In genomic region chr3:123515600-123516359, GRCm38 (mm10) we compare ENCODE assay signal across 10 mouse cellular contexts.
DNase-seq lines count a peak whose midpoint lies in the region; ATAC-seq and TF ChIP-seq lines count a peak whose summit lies in the region.
"Had no signal": no experiment of that assay in that cellular context is flagged by ENCODE, and none has a peak within 500 bp of the region (broad histone marks: within the 10 kb centered on the region; RNA-seq: fewer than 3 reads in every experiment).

No protein-coding gene starts in this region.

- H3K4me1 ChIP-seq in kidney, adult 2 months (ENCODE audit: control insufficient read depth, insufficient read depth, low read length) = no peaks in the 10 kb centered on the region
- no peaks in the 10 kb centered on the region for H3K4me1 ChIP-seq in kidney, embryonic 14.5 days (ENCODE audit: control insufficient read depth, insufficient read depth, low read length)
- peaks cover 3% of the 10 kb centered on the region; the same call in 1 of the 2 replicates for H3K4me1 ChIP-seq in forebrain, embryonic 12.5 days
- H3K4me1 ChIP-seq: embryonic facial prominence, embryonic 13.5 days; limb, embryonic 15.5 days had no signal

- H3K36me3 ChIP-seq in kidney, adult 2 months (ENCODE audit: control insufficient read depth, insufficient read depth, low read length) = no peaks in the 10 kb centered on the region
- H3K36me3 ChIP-seq in kidney, embryonic 14.5 days (ENCODE audit: control insufficient read depth, insufficient read depth, low read length) = no peaks in the 10 kb centered on the region
- no peaks in the 10 kb centered on the region for H3K36me3 ChIP-seq in forebrain, embryonic 12.5 days (replicated peaks)
- H3K36me3 ChIP-seq: embryonic facial prominence, embryonic 13.5 days; limb, embryonic 15.5 days had no signal

- H3K27ac ChIP-seq in kidney, adult 2 months (ENCODE audit: insufficient read depth, low read depth, low read length) = no peak overlapping the region
- no peak overlapping the region for H3K27ac ChIP-seq in kidney, embryonic 14.5 days (ENCODE audit: low read depth, low read length)
- H3K27ac ChIP-seq in forebrain, embryonic 12.5 days = no peak overlapping the region
- H3K27ac ChIP-seq: embryonic facial prominence, embryonic 13.5 days; limb, embryonic 15.5 days had no signal

- H3K9me3 ChIP-seq in kidney, embryonic 14.5 days (ENCODE audit: control insufficient read depth, low read length) = no peaks in the 10 kb centered on the region
- H3K9me3 ChIP-seq in forebrain, embryonic 12.5 days = no peaks in the 10 kb centered on the region
- H3K9me3 ChIP-seq: embryonic facial prominence, embryonic 13.5 days; limb, embryonic 15.5 days had no signal

- H3K4me2 ChIP-seq in kidney, embryonic 14.5 days (replicated peaks; ENCODE audit: low read depth, low read length) = no peak overlapping the region
- no peak overlapping the region for H3K4me2 ChIP-seq in forebrain, embryonic 12.5 days
- H3K4me2 ChIP-seq: embryonic facial prominence, embryonic 13.5 days; limb, embryonic 15.5 days had no signal

- H3K9ac ChIP-seq in kidney, embryonic 14.5 days (ENCODE audit: low read depth, low read length) = no peak overlapping the region
- H3K9ac ChIP-seq in forebrain, embryonic 12.5 days = no peak overlapping the region
- H3K9ac ChIP-seq: embryonic facial prominence, embryonic 13.5 days; limb, embryonic 15.5 days had no signal

- 10% methylated on average over 5 of the region's 5 CpGs for WGBS in kidney, adult 2 months
- 20% methylated on average over 5 of the region's 5 CpGs for WGBS in kidney, embryonic 14.5 days
- WGBS in forebrain, embryonic 12.5 days = 26% methylated on average over 5 of the region's 5 CpGs

- no peak overlapping the region for H3K4me3 ChIP-seq in kidney, adult 2 months (ENCODE audit: insufficient read depth, low read depth, low read length)
- no peak overlapping the region for H3K4me3 ChIP-seq in kidney, embryonic 14.5 days (ENCODE audit: low read length)
- no peak overlapping the region for H3K4me3 ChIP-seq in forebrain, embryonic 12.5 days (replicated peaks)
- H3K4me3 ChIP-seq: embryonic facial prominence, embryonic 13.5 days; limb, embryonic 15.5 days had no signal

- no peaks in the 10 kb centered on the region for H3K27me3 ChIP-seq in kidney, adult 2 months (replicated peaks; ENCODE audit: control insufficient read depth, insufficient read depth, low read length)
- H3K27me3 ChIP-seq in kidney, embryonic 14.5 days (ENCODE audit: control insufficient read depth, insufficient read depth, low read length) = no peaks in the 10 kb centered on the region
- no peaks in the 10 kb centered on the region for H3K27me3 ChIP-seq in forebrain, embryonic 12.5 days
- H3K27me3 ChIP-seq: embryonic facial prominence, embryonic 13.5 days; limb, embryonic 15.5 days had no signal

- peak; percentile 70 for DNase-seq in kidney, adult 2 months
- peak; percentile 36 to 53 for DNase-seq in CD8-positive naive resting alpha-beta T cell, adult 2 months (ENCODE audit: low read depth in 2 of 2, low spot score in 2 of 2)
- peak; percentile 70 for DNase-seq in kidney, postnatal 14 days
- DNase-seq in naive thymus-derived CD4-positive, alpha-beta T cell, adult 2 months (ENCODE audit: low read depth) = peak; percentile 78
- DNase-seq in ovary, postnatal 36 days (ENCODE audit: low spot score) = no peak

- 0 out of 2 replicates have a peak, but pooled peaks have one; percentile 10 for TF ChIP-seq CTCF in kidney, adult 2 months (conservative IDR thresholded peaks at IDR 0.05; ENCODE audit: insufficient read depth, insufficient read length, low read depth, low read length)

- no peak for TF ChIP-seq POLR2A in kidney, adult 2 months (IDR thresholded peaks at IDR 0.05; ENCODE audit: low read depth, low read length)

- no peak for ATAC-seq in kidney, embryonic 14.5 days (ENCODE audit: low FRiP score, low TSS enrichment)
- peak; percentile 58 for ATAC-seq in activated CD4-positive, CD25-positive, alpha-beta regulatory T cell, adult 4 months
- peak; percentile 59; the same call in 1 of the 2 replicates for ATAC-seq in forebrain, embryonic 12.5 days (ENCODE audit: low FRiP score)
